Mouse (Mus musculus): ENCODE measurements around the gene Mettl18. TPM values are rescaled to one million over a fixed set of nuclear protein-coding genes. Genes with fewer than 3 reads are reported as not detected.
"Not testable (repeated sequence)": the region's sequence is repeated elsewhere in the genome, so short reads cannot be mapped to it uniquely, and the experiment has no call there.

The Mettl18 gene
- polyA plus RNA-seq, 1 experiment: 0.05 TPM

DNA sequence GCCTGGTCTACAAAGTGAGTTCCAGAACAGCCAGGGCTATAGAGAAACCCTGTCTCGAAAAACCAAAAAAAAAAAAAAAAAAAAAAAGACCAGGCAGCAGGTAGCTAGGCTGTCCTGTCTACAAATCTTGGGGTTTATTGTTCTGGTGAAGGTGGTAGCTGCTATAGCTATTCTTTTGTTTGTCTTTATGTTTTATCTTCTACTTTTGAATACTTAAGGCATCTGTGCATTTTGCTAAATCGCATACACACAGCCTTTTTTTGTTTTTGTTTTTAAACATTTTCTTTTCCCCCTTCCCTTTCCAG, 872 bp downstream of the Mettl18 start:
- Histone ChIP-seq H3K4me1 (ENCODE audit: control insufficient read depth) (peaks cover 28% of the 10 kb centered on the region), H3K36me3 (ENCODE audit: control insufficient read depth) (peaks cover 13% of the 10 kb centered on the region), H3K4me3 (replicated peaks) (peak overlapping the region; percentile 78), H3K9me3 (ENCODE audit: control insufficient read depth, low read length) (no peaks in the 10 kb centered on the region), H3K27me3 (ENCODE audit: control insufficient read depth) (no peaks in the 10 kb centered on the region)
- TF ChIP-seq GATA1 (IDR thresholded peaks at IDR 0.05; ENCODE audit: low read length) (no peak), TAL1 (IDR thresholded peaks at IDR 0.05; ENCODE audit: low read length) (no peak)

DNA sequence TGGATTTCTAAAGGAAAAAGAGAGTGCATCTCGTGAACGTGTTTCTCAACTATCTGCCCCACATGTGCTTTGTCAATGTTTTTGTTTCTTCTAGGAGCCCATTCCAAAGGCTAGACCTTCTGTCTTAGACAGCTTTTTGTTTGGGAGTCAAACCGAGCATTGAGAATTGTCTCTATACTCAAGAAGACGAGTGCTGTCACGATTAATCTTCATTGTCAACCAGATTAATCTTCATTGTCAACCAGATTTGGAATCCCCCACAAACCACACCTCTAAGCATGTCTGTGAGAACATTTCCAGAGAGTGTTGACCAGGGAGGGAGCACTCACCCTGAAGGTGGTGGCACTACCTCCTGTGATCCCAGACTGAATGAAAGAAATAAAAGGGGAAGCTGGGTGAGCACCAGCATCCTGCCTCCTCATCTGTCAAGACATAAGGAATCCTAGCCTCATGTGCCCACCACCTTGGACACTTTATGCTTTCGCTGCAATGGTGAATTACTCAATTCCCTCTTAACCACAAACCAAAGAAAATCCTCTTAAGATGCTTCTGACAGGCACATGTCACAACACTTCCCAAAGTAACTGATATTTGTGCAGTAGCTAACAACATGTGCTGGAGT, 7.3 kb downstream of the Mettl18 start:
- Histone ChIP-seq H3K36me3 (ENCODE audit: control insufficient read depth) (no peaks in the 10 kb centered on the region), H3K4me1 (ENCODE audit: control insufficient read depth) (no peaks in the 10 kb centered on the region)
- TF ChIP-seq GATA1 (IDR thresholded peaks at IDR 0.05; ENCODE audit: low read length): no peak
- no peak for TF ChIP-seq TAL1 (IDR thresholded peaks at IDR 0.05; ENCODE audit: low read length)

DNA sequence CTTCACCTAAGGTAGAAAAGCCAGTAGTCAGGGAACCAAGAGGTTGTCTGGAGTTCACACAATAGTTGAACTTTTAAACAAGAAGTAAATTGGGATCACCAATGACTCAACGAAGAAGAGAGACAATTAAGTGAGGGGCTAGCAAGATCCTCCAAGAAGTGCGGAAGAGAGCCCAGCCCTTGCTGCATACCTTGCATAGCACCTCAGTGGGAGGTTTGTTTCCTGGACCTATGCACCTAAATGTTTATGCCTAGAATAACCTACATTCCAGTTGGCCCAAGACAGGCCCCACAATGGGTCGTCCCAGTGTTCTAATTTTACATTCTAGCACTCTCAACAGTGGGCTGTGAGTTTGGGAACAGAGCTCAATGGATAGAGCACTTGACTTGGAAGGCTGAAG, 9.6 kb downstream of the Mettl18 start:
- TF ChIP-seq TAL1 (IDR thresholded peaks at IDR 0.05; ENCODE audit: low read length): no peak
- no peak for TF ChIP-seq GATA1 (IDR thresholded peaks at IDR 0.05; ENCODE audit: low read length)
- Histone ChIP-seq H3K27me3 (ENCODE audit: control insufficient read depth) (no peaks in the 10 kb centered on the region), H3K36me3 (ENCODE audit: control insufficient read depth) (no peaks in the 10 kb centered on the region), H3K4me1 (ENCODE audit: control insufficient read depth) (no peaks in the 10 kb centered on the region), H3K4me3 (replicated peaks) (no peak overlapping the region), H3K9me3 (ENCODE audit: control insufficient read depth, low read length) (no peaks in the 10 kb centered on the region)

More for the DNA sequence above, 7.3 kb downstream of the Mettl18 start:
- no peaks in the 10 kb centered on the region for H3K27me3 ChIP-seq (ENCODE audit: control insufficient read depth)
- H3K9me3 ChIP-seq (ENCODE audit: control insufficient read depth, low read length): no peaks in the 10 kb centered on the region
- H3K4me3 ChIP-seq (replicated peaks): no peak overlapping the region

DNA sequence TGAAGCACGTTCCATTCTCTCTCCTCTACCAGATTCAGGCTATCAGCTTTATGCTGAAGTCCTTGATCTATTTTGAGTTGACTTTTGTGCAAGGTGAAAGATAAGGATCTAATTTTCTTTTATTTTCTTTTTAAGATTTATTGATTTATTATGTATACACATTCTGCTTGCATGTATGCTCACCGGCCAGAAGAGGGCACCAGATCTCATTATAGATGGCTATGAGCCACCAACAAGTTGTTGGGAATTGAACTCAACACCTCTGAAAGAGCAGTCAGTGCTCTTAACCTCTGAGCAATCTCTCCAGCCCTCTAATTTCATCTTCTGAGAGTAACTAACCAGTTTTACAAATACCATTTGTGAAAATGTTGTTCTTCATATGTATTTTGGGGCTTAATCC, 14.5 kb downstream of the Mettl18 start:
- Histone ChIP-seq H3K27me3 (ENCODE audit: control insufficient read depth) (no peaks in the 10 kb centered on the region), H3K4me3 (replicated peaks) (no peak overlapping the region), H3K9me3 (ENCODE audit: control insufficient read depth, low read length) (no peaks in the 10 kb centered on the region), H3K4me1 (ENCODE audit: control insufficient read depth) (no peaks in the 10 kb centered on the region), H3K36me3 (ENCODE audit: control insufficient read depth) (no peaks in the 10 kb centered on the region)
- TF ChIP-seq GATA1 (IDR thresholded peaks at IDR 0.05; ENCODE audit: low read length) (no peak), TAL1 (IDR thresholded peaks at IDR 0.05; ENCODE audit: low read length) (no peak)

DNA sequence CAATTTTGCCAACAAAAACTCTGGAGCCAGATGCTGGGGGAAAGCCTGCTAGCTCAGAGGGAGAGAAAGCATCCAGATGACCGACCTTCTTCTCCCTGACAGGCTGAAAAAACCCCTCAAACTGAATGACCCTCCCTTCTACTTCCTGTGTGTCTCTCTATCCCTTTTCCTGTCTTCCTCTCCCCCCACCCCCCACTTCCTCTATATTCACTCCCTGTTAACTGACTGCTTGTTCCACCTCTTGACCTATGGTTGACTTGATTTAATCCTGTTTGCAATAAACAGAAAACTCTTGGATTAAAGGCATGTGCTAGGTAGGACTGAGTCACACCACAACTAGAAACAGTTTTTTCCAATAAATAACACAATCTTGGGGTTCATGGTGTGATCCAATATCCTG, 19.9 kb downstream of the Mettl18 start:
- H3K9me3 ChIP-seq (ENCODE audit: control insufficient read depth, low read length): no peaks in the 10 kb centered on the region
- no peak for TF ChIP-seq GATA1 (IDR thresholded peaks at IDR 0.05; ENCODE audit: low read length)
- no peak for TF ChIP-seq TAL1 (IDR thresholded peaks at IDR 0.05; ENCODE audit: low read length)
- no peak overlapping the region for H3K4me3 ChIP-seq (replicated peaks)
- H3K27me3 ChIP-seq (ENCODE audit: control insufficient read depth): no peaks in the 10 kb centered on the region
- no peaks in the 10 kb centered on the region for H3K36me3 ChIP-seq (ENCODE audit: control insufficient read depth)
- H3K4me1 ChIP-seq (ENCODE audit: control insufficient read depth): no peaks in the 10 kb centered on the region

- TF ChIP-seq TAL1 (IDR thresholded peaks at IDR 0.05; ENCODE audit: low read length) (no peak), GATA1 (IDR thresholded peaks at IDR 0.05; ENCODE audit: low read length) (no peak)
- Histone ChIP-seq H3K4me3 (replicated peaks) (no peak overlapping the region), H3K9me3 (ENCODE audit: control insufficient read depth, low read length) (no peaks in the 10 kb centered on the region), H3K36me3 (ENCODE audit: control insufficient read depth) (no peaks in the 10 kb centered on the region), H3K4me1 (ENCODE audit: control insufficient read depth) (no peaks in the 10 kb centered on the region), H3K27me3 (ENCODE audit: control insufficient read depth) (no peaks in the 10 kb centered on the region)
These were observed 23.7 kb downstream of the Mettl18 start for GRCm38 (mm10) chr1:164018221-164018896.

- TF ChIP-seq TAL1 (IDR thresholded peaks at IDR 0.05; ENCODE audit: low read length) (no peak), GATA1 (IDR thresholded peaks at IDR 0.05; ENCODE audit: low read length) (no peak)
- no peaks in the 10 kb centered on the region for H3K27me3 ChIP-seq (ENCODE audit: control insufficient read depth)
- H3K9me3 ChIP-seq (ENCODE audit: control insufficient read depth, low read length): no peaks in the 10 kb centered on the region
- no peak overlapping the region for H3K4me3 ChIP-seq (replicated peaks)
- H3K36me3 ChIP-seq (ENCODE audit: control insufficient read depth): no peaks in the 10 kb centered on the region
- H3K4me1 ChIP-seq (ENCODE audit: control insufficient read depth): no peaks in the 10 kb centered on the region
These were observed 25.1 kb downstream of the Mettl18 start for GRCm38 (mm10) chr1:164019789-164020188.

DNA sequence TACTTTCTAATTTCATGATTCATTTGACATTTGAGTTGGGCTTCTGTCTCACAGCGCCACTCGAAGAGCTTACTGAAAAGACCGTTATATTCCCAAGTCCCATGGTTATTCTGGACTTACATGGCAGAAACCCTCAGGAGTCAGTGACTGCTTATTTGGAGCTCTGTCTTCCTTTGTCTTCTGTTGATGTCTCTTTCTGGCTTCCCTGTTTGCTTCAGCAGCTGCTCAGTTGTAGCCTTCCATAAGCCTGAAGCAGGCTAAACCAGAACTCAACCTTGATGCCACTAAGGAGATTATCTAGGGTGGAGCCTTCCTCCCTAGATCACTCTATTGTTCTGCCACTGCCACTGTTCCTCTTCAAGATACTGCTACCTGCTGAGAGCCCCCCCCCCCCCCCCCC, 26.1 kb downstream of the Mettl18 start:
- H3K4me3 ChIP-seq (replicated peaks); H3K36me3 ChIP-seq (ENCODE audit: control insufficient read depth); H3K27me3 ChIP-seq (ENCODE audit: control insufficient read depth); H3K4me1 ChIP-seq (ENCODE audit: control insufficient read depth); H3K9me3 ChIP-seq (ENCODE audit: control insufficient read depth, low read length): not testable (repeated sequence)

- H3K36me3 ChIP-seq (ENCODE audit: control insufficient read depth); H3K27me3 ChIP-seq (ENCODE audit: control insufficient read depth); H3K4me1 ChIP-seq (ENCODE audit: control insufficient read depth); H3K9me3 ChIP-seq (ENCODE audit: control insufficient read depth, low read length); H3K4me3 ChIP-seq (replicated peaks): not testable (repeated sequence)
These were observed 27.4 kb downstream of the Mettl18 start for GRCm38 (mm10) chr1:164022106-164022505.

- H3K27me3 ChIP-seq (ENCODE audit: control insufficient read depth): no peaks in the 10 kb centered on the region
- TF ChIP-seq TAL1 (IDR thresholded peaks at IDR 0.05; ENCODE audit: low read length) (no peak), GATA1 (IDR thresholded peaks at IDR 0.05; ENCODE audit: low read length) (no peak)
- H3K36me3 ChIP-seq (ENCODE audit: control insufficient read depth): no peaks in the 10 kb centered on the region
- H3K9me3 ChIP-seq (ENCODE audit: control insufficient read depth, low read length): no peaks in the 10 kb centered on the region
- H3K4me1 ChIP-seq (ENCODE audit: control insufficient read depth): no peaks in the 10 kb centered on the region
- H3K4me3 ChIP-seq (replicated peaks): no peak overlapping the region
These were observed 31.0 kb downstream of the Mettl18 start for GRCm38 (mm10) chr1:164025685-164026084.

Data from erythroblast, embryonic 14.5 days (primary cell).